Mouse (Mus musculus): Measurements from ENCODE around the gene Tlr6. TPM values are rescaled to one million over a fixed set of nuclear protein-coding genes. Genes with fewer than 3 reads are reported as not detected.

Gene Tlr6
- 1.7 and 3.1 TPM in 2 replicates for polyA plus RNA-seq (2012; rRNA removed)
- 1.2 and 1.5 TPM in 2 replicates for polyA plus RNA-seq (2014; fragmentation: Nextera tagmentation; extraction: Ambion mirVana)

DNA sequence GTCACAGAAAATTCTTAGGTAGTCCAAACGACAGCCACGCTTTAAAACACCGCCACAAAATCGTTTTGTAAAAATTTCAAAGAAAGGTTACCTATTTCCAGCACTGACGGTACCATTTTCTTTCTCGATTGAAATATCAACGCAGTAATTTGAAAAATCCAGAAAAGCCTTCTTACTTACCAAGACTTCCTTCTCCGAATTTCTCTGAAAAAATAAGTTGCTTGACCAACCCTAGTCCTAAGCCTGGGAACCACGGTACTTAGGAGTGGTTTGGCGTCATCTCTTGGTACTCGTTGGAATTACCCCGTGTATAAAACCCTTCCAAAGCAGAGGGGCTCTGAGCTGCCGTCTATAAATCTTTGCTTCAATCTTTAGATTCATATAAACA, at the start of gene Tlr6:
Gene Tlr6, minus strand, starts transcription at position 255 of the 388 bp plus-strand sequence.
- H3K4me1 ChIP-seq (ENCODE audit: control insufficient read depth, insufficient read depth, low read length) = 0 out of 2 replicates have a peak, but pooled peaks cover 3% of the 10 kb centered on the region
- ATAC-seq (ENCODE audit: low FRiP score, low read depth) = no peak
- peak within 1 kb of the TSS; percentile 36; the same call in 1 of the 2 replicates for H3K9ac ChIP-seq (ENCODE audit: low read depth, low read length, severe bottlenecking)
- no peaks in the 10 kb centered on the region for H3K27me3 ChIP-seq (ENCODE audit: control insufficient read depth, insufficient read depth, low read length)
- H3K4me3 ChIP-seq (replicated peaks; ENCODE audit: low read length) = peak within 1 kb of the TSS; percentile 11
- H3K4me2 ChIP-seq (replicated peaks; ENCODE audit: low read depth, low read length, severe bottlenecking) = peak within 1 kb of the TSS; percentile 30; the same call in 1 of the 2 replicates
- TF ChIP-seq POLR2A (IDR thresholded peaks at IDR 0.05; ENCODE audit: borderline replicate concordance, extremely low read depth, insufficient read depth, insufficient read length) = no peak
- H3K9me3 ChIP-seq (ENCODE audit: control insufficient read depth, low read length) = no peaks in the 10 kb centered on the region
- no peak within 1 kb of the TSS for H3K27ac ChIP-seq (replicated peaks; ENCODE audit: low read depth, low read length)
- no peaks in the 10 kb centered on the region for H3K36me3 ChIP-seq (ENCODE audit: control insufficient read depth, insufficient read depth, low read length)
- peak; percentile 29 for DNase-seq (ENCODE audit: low spot score)
- 65% methylated on average over 13 of the region's 13 CpGs for WGBS

DNA sequence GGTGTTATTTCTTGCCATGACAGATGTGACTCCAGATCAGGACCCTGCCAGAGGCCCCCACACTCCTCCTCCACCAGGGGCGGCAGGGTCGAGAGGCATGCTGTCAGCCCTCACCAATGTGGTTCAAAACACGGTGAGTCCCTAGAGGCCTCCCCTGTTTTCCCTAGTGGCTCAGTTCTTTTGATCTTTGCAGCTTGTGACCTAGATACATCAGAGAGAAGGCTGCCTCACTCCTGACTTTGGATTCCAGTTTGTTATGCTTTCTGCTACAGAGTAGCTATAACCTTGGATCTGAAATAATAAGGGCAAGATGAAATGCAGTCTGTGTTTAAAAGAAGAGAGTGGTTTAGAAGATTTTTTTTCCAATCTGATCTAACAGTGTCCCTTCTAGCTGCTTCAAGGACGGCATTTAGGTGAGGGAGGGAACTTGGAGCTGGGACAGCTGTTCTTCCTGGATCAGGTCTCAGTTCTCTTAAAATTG, 46.2 kb upstream of the Tlr6 start:
- no peak for DNase-seq (ENCODE audit: low spot score)
- 37% methylated on average over 4 of the region's 4 CpGs for WGBS
- Histone ChIP-seq H3K4me3 (replicated peaks; ENCODE audit: low read length) (no peak overlapping the region), H3K27me3 (ENCODE audit: control insufficient read depth, insufficient read depth, low read length) (no peaks in the 10 kb centered on the region), H3K9ac (ENCODE audit: low read depth, low read length, severe bottlenecking) (no peak overlapping the region), H3K9me3 (ENCODE audit: control insufficient read depth, low read length) (0 out of 2 replicates have a peak, but pooled peaks cover 3% of the 10 kb centered on the region), H3K27ac (replicated peaks; ENCODE audit: low read depth, low read length) (no peak overlapping the region), H3K36me3 (ENCODE audit: control insufficient read depth, insufficient read depth, low read length) (peaks cover 53% of the 10 kb centered on the region), H3K4me1 (ENCODE audit: control insufficient read depth, insufficient read depth, low read length) (no peaks in the 10 kb centered on the region; the same call in 1 of the 2 replicates), H3K4me2 (replicated peaks; ENCODE audit: low read depth, low read length, severe bottlenecking) (no peak overlapping the region)
- ATAC-seq (ENCODE audit: low FRiP score, low read depth) = no peak
- TF ChIP-seq POLR2A (IDR thresholded peaks at IDR 0.05; ENCODE audit: borderline replicate concordance, extremely low read depth, insufficient read depth, insufficient read length) = no peak

DNA sequence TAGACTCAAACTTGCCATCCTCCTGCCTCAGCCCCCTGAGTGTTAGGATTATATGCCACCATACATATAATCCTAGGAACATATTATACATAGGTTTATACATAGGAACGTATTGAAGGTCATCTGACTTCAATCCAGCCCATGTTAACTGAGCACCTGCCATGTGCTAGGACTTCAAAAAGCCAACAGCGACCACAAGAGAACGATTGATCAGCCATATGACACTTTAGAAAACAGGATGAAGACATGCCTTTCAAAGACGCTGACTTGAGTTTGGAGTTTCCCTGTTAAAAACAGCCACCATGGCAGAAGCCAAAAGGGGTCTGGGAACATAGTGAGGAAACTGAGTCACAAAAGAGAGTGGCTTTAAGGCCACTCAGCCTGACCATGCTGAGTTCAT, 45.4 kb upstream of the Tlr6 start:
- WGBS = 90% methylated on average over 4 of the region's 4 CpGs
- no peaks in the 10 kb centered on the region for H3K27me3 ChIP-seq (ENCODE audit: control insufficient read depth, insufficient read depth, low read length)
- ATAC-seq (ENCODE audit: low FRiP score, low read depth) (no peak), DNase-seq (ENCODE audit: low spot score) (no peak)
- H3K36me3 ChIP-seq (ENCODE audit: control insufficient read depth, insufficient read depth, low read length) = peaks cover 45% of the 10 kb centered on the region
- no peak overlapping the region for H3K27ac ChIP-seq (replicated peaks; ENCODE audit: low read depth, low read length)
- no peak overlapping the region for H3K9ac ChIP-seq (ENCODE audit: low read depth, low read length, severe bottlenecking)
- no peak for TF ChIP-seq POLR2A (IDR thresholded peaks at IDR 0.05; ENCODE audit: borderline replicate concordance, extremely low read depth, insufficient read depth, insufficient read length)
- no peak overlapping the region for H3K4me2 ChIP-seq (replicated peaks; ENCODE audit: low read depth, low read length, severe bottlenecking)
- H3K4me3 ChIP-seq (replicated peaks; ENCODE audit: low read length) = no peak overlapping the region
- no peaks in the 10 kb centered on the region; the same call in 1 of the 2 replicates for H3K4me1 ChIP-seq (ENCODE audit: control insufficient read depth, insufficient read depth, low read length)
- H3K9me3 ChIP-seq (ENCODE audit: control insufficient read depth, low read length) = no peaks in the 10 kb centered on the region

DNA sequence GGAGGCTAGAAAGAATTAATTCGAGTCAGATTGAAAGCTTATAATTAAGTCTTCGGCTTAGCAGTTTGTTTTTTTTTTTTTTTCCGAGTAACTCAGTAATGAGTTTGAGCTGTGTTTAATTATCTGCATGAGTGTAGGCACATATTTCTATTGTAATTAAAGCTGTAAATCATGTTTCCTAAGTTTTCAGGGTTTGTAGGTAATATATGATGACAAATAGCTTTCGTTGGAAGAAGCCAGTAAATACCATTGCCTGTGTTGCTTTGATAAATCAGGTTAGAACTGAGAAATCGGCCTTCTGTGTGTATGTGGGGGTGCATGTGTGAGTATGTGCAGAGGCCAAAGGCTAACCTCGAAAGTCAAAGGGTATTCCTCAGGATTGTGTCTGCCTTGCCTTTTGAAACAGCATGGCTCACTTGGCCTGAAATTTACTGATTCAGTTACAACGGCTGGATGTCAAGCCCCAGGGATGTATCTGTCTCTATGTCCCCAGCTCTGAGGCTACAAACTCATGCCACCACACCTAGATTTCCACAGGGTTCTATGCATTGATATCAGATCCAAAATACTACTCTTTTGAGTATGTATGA, 44.1 kb upstream of the Tlr6 start:
- H3K4me1 ChIP-seq (ENCODE audit: control insufficient read depth, insufficient read depth, low read length) = no peaks in the 10 kb centered on the region; the same call in 1 of the 2 replicates
- H3K27ac ChIP-seq (replicated peaks; ENCODE audit: low read depth, low read length) = no peak overlapping the region
- no peak for TF ChIP-seq POLR2A (IDR thresholded peaks at IDR 0.05; ENCODE audit: borderline replicate concordance, extremely low read depth, insufficient read depth, insufficient read length)
- no peaks in the 10 kb centered on the region for H3K27me3 ChIP-seq (ENCODE audit: control insufficient read depth, insufficient read depth, low read length)
- 18% methylated on average over 7 of the region's 7 CpGs for WGBS
- H3K36me3 ChIP-seq (ENCODE audit: control insufficient read depth, insufficient read depth, low read length) = peaks cover 35% of the 10 kb centered on the region
- H3K9ac ChIP-seq (ENCODE audit: low read depth, low read length, severe bottlenecking) = no peak overlapping the region
- H3K4me2 ChIP-seq (replicated peaks; ENCODE audit: low read depth, low read length, severe bottlenecking) = no peak overlapping the region
- H3K4me3 ChIP-seq (replicated peaks; ENCODE audit: low read length) = no peak overlapping the region
- H3K9me3 ChIP-seq (ENCODE audit: control insufficient read depth, low read length) = no peaks in the 10 kb centered on the region
- no peak for ATAC-seq (ENCODE audit: low FRiP score, low read depth)
- DNase-seq (ENCODE audit: low spot score) = no peak

DNA sequence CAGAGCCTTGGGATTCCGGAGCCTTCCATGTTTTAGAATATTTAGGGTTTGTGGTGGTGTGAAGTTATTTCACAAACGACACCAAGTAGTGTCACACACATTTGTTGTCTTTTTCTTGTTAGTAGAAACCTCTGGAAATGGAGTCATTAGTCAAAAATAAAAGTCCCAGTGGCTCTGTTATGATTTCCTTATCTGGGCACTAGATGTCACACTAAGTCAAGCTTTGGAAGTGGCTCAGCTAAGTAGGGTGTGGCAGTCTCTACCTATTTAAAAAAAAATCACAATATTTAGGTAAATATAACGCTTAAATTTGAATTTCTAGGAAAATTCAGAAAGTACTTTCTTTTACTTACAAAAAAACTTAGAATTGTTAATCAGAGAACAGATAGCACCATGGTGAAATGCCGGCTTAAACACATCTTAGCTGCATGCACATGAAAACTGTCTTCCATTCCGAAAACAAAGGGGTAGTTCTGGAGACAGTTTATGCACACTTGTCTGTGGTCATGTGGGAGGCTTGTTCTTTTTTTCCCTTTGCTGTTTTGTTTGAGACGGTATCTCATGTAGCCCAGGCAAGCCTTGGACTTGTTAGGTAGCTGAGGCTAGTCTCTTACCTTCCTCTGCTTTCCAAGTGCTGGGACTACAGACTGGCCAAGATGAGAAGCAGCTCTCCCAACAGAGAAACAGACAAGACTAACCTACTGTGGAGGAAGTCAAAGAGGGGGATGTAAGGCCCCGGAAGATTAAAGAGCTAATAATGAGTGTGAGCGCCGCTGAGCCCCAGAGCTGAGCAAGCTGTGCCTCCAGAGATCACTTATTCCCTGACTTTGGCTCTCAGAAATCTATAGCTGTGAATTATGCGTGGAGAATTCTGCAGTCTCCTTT, 43.3 kb upstream of the Tlr6 start:
- no peak overlapping the region for H3K27ac ChIP-seq (replicated peaks; ENCODE audit: low read depth, low read length)
- ATAC-seq (ENCODE audit: low FRiP score, low read depth) = no peak
- peak; percentile 47 for DNase-seq (ENCODE audit: low spot score)

More for the DNA sequence above, 43.3 kb upstream of the Tlr6 start:
- H3K36me3 ChIP-seq (ENCODE audit: control insufficient read depth, insufficient read depth, low read length) = peaks cover 39% of the 10 kb centered on the region
- no peaks in the 10 kb centered on the region for H3K27me3 ChIP-seq (ENCODE audit: control insufficient read depth, insufficient read depth, low read length)
- 34% methylated on average over 10 of the region's 10 CpGs for WGBS
- no peak overlapping the region for H3K4me2 ChIP-seq (replicated peaks; ENCODE audit: low read depth, low read length, severe bottlenecking)
- no peak overlapping the region for H3K4me3 ChIP-seq (replicated peaks; ENCODE audit: low read length)
- no peak for TF ChIP-seq POLR2A (IDR thresholded peaks at IDR 0.05; ENCODE audit: borderline replicate concordance, extremely low read depth, insufficient read depth, insufficient read length)
- no peaks in the 10 kb centered on the region for H3K9me3 ChIP-seq (ENCODE audit: control insufficient read depth, low read length)
- H3K9ac ChIP-seq (ENCODE audit: low read depth, low read length, severe bottlenecking) = 0 out of 2 replicates have a peak overlapping the region, but pooled peaks have one; percentile 2
- H3K4me1 ChIP-seq (ENCODE audit: control insufficient read depth, insufficient read depth, low read length) = no peaks in the 10 kb centered on the region; the same call in 1 of the 2 replicates

All from limb, embryonic 14.5 days (tissue).